Mouse (Mus musculus): ENCODE results near the gene Gkap1.

The Gkap1 gene

DNA sequence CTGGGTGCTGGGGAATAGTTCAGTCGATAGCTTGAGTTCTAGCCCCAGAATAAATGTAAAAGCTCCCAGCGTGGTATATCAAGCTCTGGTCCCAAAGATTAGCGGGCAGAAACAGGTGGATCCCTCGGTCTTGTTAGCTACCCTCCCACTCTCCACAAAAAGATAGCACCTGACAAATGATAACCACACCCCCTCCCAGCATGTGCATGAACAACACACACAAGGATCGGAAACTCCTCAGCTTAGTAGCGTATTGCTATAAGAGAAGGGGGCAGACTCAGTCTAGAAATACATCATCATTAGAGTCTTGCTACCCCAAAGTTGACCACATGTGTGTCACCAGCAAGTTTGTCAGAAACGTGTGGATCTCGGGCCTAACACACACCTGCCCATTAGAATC lies at the start of gene Gkap1:
Gkap1 (minus strand) TSS at position 101 of the 400 bp plus-strand sequence.
- no peak for DNase-seq

- DNase-seq = no peak
These were observed 42.3 kb upstream of the Gkap1 start for GRCm38 (mm10) chr13:58317768-58318167.

DNA sequence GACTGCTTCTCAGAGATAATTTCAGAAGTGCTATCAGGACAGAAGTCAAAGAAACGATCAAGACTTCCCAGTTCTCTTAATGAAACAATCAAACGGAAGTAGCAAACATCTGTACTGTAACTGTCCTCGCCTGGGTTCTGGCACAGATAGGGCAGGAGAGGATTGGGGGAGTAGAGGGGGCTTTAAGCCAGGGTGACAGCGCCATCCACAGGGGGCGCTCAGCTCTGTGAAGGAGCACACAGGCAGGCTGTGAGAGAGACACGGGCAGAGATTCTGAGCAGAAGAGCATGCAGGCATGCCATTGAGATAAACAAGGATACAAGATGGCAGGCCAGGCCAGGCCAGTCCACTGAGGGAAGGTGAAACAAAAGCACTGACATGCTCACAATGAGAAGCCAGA lies 39.5 kb upstream of the Gkap1 start:
- peak; percentile 8 for DNase-seq

- DNase-seq = no peak
These were observed 38.3 kb upstream of the Gkap1 start for GRCm38 (mm10) chr13:58313758-58314157.

- peak; percentile 8 for DNase-seq
These were observed 35.9 kb upstream of the Gkap1 start for GRCm38 (mm10) chr13:58311351-58311750.

DNA sequence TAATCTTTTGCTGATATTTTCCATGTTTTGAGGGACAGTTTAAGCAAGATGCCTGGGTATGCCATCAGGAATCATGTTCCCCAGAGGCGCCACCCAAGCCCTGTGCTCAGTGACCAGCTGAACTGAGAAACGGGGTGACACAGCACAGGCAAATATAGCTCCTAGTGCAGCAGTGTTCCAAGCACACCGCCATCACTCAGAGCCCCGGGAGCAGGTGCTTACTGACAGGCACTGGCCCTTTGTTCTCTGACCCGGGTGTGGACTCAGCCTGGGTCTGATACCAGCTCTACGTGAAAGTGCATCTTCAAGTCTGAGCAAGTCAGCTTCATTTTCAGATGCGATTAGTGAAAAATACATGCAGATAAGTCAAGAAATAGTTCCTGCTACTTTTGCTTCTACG lies 34.0 kb upstream of the Gkap1 start:
- no peak for DNase-seq

DNA sequence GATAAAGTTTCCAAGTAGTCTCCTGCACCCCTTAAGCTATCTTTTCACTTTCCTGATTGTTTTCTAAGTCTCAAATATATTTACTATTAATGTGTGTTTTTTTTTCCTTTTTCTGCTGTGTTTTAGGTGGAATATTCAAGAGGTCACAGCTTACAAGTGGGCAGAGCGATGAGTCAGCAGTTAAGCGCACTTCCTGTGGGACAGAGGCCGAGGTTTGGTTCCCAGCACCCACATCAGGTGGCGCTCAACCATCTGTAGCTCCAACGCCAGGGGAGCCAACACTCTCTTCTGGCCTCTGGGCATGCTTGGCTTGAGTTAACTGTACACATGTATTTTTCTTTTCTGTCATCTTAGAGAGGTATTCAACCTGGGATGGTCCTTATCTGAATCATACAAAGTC lies 32.0 kb upstream of the Gkap1 start:
- no peak for DNase-seq

- DNase-seq = no peak
These were observed 29.7 kb upstream of the Gkap1 start for GRCm38 (mm10) chr13:58305230-58305629.

- no peak for DNase-seq
These were observed 27.1 kb upstream of the Gkap1 start for GRCm38 (mm10) chr13:58302421-58303145.

- no peak for DNase-seq
These were observed 26.5 kb upstream of the Gkap1 start for GRCm38 (mm10) chr13:58301961-58302360.

GRCm38 (mm10) chr13:58298756-58299155 lies 23.3 kb upstream of the Gkap1 start:
- DNase-seq = no peak

DNA sequence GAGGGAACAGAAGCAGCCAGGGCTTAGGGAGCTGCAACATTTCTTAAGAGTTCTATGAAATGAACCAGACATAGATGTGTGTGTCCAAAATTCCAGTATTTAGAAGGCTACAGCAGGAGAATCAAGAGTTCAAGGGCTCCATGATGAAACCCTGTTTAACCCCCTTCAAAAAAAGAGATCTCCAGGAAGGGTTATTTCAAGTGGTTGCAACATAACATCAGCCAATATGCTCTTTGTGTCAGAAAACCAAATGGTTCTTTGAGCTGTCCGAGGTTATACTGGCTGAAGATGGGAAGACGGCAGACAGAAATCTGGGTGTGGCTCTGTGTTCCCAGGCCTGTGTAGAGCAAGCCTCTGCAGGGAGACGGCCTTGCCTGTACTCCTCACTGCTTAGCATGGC lies 20.1 kb upstream of the Gkap1 start:
- DNase-seq = no peak

GRCm38 (mm10) chr13:58292811-58293210 lies 17.3 kb upstream of the Gkap1 start:
- no peak for DNase-seq

DNA sequence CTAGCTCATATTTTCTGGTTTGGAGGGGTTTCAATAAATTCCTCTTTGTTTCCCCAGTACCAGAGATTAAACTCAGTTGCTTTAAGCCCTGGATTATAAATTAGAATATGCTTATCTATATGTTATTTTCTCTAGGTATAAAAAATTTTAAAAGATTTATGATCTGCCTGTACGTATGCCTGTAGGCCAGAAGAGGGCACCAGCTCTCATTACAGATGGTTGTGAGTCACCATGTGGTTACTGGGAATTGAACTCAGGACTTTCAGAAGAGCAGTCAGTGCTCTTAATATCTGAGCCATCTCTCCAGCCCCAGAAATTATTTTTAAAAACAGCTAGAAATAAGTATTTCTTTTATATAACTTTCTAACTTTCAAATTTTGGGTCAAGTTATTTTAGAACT lies 13.8 kb upstream of the Gkap1 start:
- no peak for DNase-seq

DNA sequence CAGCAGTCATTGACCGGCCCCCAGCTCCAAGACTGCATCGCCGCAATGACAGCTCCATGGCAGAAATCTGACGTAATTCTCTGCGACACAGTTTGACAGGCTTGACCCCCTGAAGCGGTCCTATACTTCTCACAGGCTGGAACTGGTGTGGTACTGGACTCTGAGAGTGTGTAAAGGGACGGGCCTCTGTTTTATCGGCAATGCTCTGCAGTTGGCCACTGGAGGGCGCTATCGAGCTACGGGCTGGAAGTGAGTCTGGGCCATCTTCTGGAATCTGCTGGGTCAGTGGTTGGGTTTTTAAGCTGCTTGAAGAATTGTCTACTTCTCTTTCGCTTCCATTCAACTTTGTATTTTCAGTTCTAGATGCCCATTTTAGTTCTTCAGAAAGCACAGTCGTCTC lies 12.3 kb upstream of the Gkap1 start:
- DNase-seq = peak; percentile 91

DNA sequence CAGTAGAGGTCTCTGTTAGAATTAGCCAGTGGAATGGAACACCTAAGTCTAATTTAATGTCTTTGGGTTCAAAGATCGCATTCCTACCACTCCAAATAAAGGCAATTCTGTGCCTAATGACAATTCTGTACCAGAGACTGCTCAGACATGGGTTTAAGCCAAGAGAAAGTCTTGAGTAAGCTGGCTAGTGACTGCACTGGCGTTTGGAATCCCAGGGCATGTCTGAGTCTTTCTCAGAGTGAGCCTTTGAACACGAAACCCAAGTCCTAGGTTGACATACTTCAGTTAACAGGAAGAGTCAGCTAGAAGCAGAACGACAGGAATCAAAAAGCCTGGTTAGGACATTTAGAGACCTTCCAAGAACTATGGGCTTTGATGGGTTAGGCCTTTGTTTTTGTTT lies 8.0 kb upstream of the Gkap1 start:
- DNase-seq = no peak

- no peak for DNase-seq
These were observed 6.4 kb upstream of the Gkap1 start for GRCm38 (mm10) chr13:58281936-58282335.

DNA sequence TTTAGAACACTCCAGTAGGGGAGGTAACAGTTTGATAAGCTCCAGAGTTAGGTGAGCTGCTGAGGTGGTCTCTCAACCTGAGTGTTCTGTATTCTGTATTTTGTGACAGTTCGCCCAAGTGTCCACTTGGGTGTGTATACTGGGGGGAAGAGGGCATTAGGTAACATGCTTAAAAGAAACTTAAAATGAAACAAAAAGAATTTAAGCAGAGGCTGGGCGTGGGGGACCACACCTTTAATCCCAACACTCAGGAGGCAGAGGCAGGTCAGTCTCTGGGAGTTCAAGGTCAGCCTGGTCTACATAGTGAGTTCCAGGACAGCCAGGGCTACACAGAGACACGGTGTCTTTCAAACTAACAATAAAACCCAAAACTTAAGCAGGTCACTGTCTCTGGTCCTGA lies 5.0 kb upstream of the Gkap1 start:
- DNase-seq = no peak

GRCm38 (mm10) chr13:58276256-58276655 lies 757 bp upstream of the Gkap1 start:
- no peak for DNase-seq

GRCm38 (mm10) chr13:58275076-58275475 lies 423 bp downstream of the Gkap1 start:
- DNase-seq = no peak

- peak; percentile 85 for DNase-seq
These were observed 1.1 kb downstream of the Gkap1 start for GRCm38 (mm10) chr13:58274259-58274991.

GRCm38 (mm10) chr13:58273411-58274258 lies 1.9 kb downstream of the Gkap1 start:
- peak; percentile 45 for DNase-seq

- no peak for DNase-seq
These were observed 8.6 kb downstream of the Gkap1 start for GRCm38 (mm10) chr13:58266864-58267263.

DNA sequence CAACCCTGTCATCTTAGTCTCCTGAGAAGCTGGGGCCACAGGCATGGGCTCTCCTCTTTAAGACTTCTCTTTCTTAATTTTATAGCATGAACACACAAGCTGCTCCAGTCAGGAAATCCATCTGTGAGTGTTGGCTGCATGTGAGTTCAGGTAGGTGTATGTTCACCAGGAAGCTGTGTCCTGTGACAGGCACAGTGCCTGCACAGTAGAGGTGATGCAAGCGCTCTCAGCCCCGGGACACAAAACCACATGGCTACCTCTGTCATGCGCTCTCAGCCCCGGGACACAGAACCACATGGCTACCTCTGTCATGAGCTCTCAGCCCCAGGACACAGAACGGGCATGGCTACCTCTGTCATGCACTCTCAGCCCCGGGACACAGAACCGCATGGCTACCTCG lies 12.0 kb downstream of the Gkap1 start:
- no peak for DNase-seq
